Mouse (Mus musculus) C2C12 (cell line): ENCODE data around the gene Sdcbp2. TPM values are rescaled to one million over a fixed set of nuclear protein-coding genes. Genes with fewer than 3 reads are reported as not detected.

Source experiments
- H3K27me3 ChIP-seq: one replicate; pipeline ENCODE4 v1.6.1; 2011; ENCODE audit not compliant: control insufficient read depth, insufficient read depth, insufficient read length
- H3K36me3 ChIP-seq: one replicate; pipeline ENCODE4 v1.6.1; 2011; ENCODE audit not compliant: control insufficient read depth, insufficient read depth
- H3K4me3 ChIP-seq: one replicate; pipeline ENCODE4 v1.5.1; 2011; ENCODE audit warnings: mild to moderate bottlenecking, control low read depth; ENCODE audit not compliant: poor library complexity, insufficient read depth, severe bottlenecking
- H3K79me2 ChIP-seq: one replicate; pipeline ENCODE4 v1.6.1; 2011; ENCODE audit not compliant: control insufficient read depth, insufficient read depth
- H3K79me3 ChIP-seq: one replicate; pipeline ENCODE4 v1.6.1; 2011; ENCODE audit warnings: low read depth, control low read depth
- H3ac ChIP-seq: one replicate; pipeline ENCODE3; 2011; ENCODE audit warnings: low read depth; ENCODE audit not compliant: control insufficient read depth, insufficient read length
- CEBPB ChIP-seq: IDR thresholded peaks from one replicate; pipeline ENCODE4 v1.6.1; 2011; ENCODE audit warnings: low read depth, mild to moderate bottlenecking, control low read depth, moderate library complexity
- CTCF ChIP-seq: IDR thresholded peaks from one replicate; pipeline ENCODE4 v1.5.1; 2011; ENCODE audit not compliant: control insufficient read depth, insufficient read depth, insufficient read length
- FOSL1 ChIP-seq: IDR thresholded peaks from one replicate; pipeline ENCODE4 v1.8.0; 2011; ENCODE audit warnings: mild to moderate bottlenecking, low read length; ENCODE audit not compliant: poor library complexity, insufficient read depth, severe bottlenecking
- MAX ChIP-seq: IDR thresholded peaks from one replicate; pipeline ENCODE4 v1.6.1; 2011; ENCODE audit warnings: mild to moderate bottlenecking, control low read depth
- MYOD1 ChIP-seq: IDR thresholded peaks from one replicate; pipeline ENCODE4 v1.6.1; 2011; ENCODE audit warnings: low read depth; ENCODE audit not compliant: control insufficient read depth, insufficient read length
- MYOG ChIP-seq: IDR thresholded peaks from one replicate; pipeline ENCODE4 v1.6.1; 2011; ENCODE audit not compliant: control insufficient read depth, insufficient read length; ENCODE audit errors: extremely low read depth
- USF1 ChIP-seq: IDR thresholded peaks from one replicate; pipeline ENCODE4 v1.6.1; 2011; ENCODE audit warnings: low read depth, mild to moderate bottlenecking, control low read depth, moderate library complexity
- polyA plus RNA-seq: library from polyadenylated mRNA; unstranded; fragments of >200 nt; fragmentation: generic; extraction: Trizol; gene quantifications from one replicate; pipeline ENCODE4 v1.2.1, GENCODE M21; 2012; ENCODE audit warnings: missing spikeins

Sdcbp2 gene
- polyA plus RNA-seq, 1 experiment = 0.30 TPM

GRCm38 (mm10) chr2:151530378-151531230 lies 41.8 kb upstream of the Sdcbp2 start:
- H3K36me3 ChIP-seq = no peaks in the 10 kb centered on the region

GRCm38 (mm10) chr2:151533632-151534031 lies 38.8 kb upstream of the Sdcbp2 start:
- no peak overlapping the region for H3ac ChIP-seq
- H3K79me3 ChIP-seq = no peaks in the 10 kb centered on the region
- TF ChIP-seq FOSL1 = no peak
- TF ChIP-seq MYOD1 = no peak
- no peak for TF ChIP-seq CTCF
- no peak overlapping the region for H3K4me3 ChIP-seq
- no peaks in the 10 kb centered on the region for H3K27me3 ChIP-seq
- no peaks in the 10 kb centered on the region for H3K36me3 ChIP-seq
- H3K79me2 ChIP-seq = no peaks in the 10 kb centered on the region

More at GRCm38 (mm10) chr2:151530378-151531230, 41.8 kb upstream of the Sdcbp2 start:
- TF ChIP-seq CEBPB (no peak), FOSL1 (peak; percentile 6), MAX (no peak), CTCF (no peak), MYOD1 (peak; percentile 48), MYOG (no peak)
- H3K27me3 ChIP-seq = no peaks in the 10 kb centered on the region
- H3ac ChIP-seq = no peak overlapping the region
- H3K79me3 ChIP-seq = no peaks in the 10 kb centered on the region
- no peak overlapping the region for H3K4me3 ChIP-seq
- H3K79me2 ChIP-seq = no peaks in the 10 kb centered on the region

- Histone ChIP-seq H3ac (no peak overlapping the region), H3K79me3 (no peaks in the 10 kb centered on the region)
- no peak for TF ChIP-seq CTCF
- TF ChIP-seq FOSL1 = no peak
- no peak for TF ChIP-seq MYOD1
- TF ChIP-seq USF1 = no peak
- TF ChIP-seq MAX = no peak
- TF ChIP-seq MYOG = no peak
- no peak for TF ChIP-seq CEBPB
Measured at GRCm38 (mm10) chr2:151535961-151536617, 36.3 kb upstream of the Sdcbp2 start.

GRCm38 (mm10) chr2:151536618-151536974 lies 35.8 kb upstream of the Sdcbp2 start:
- no peak for TF ChIP-seq MYOG
- TF ChIP-seq MAX = no peak
- TF ChIP-seq CTCF = no peak
- TF ChIP-seq MYOD1 = peak; percentile 7
- TF ChIP-seq FOSL1 = peak; percentile 72
- TF ChIP-seq CEBPB = no peak
- no peak for TF ChIP-seq USF1
- H3K27me3 ChIP-seq = no peaks in the 10 kb centered on the region
- no peaks in the 10 kb centered on the region for H3K36me3 ChIP-seq
- H3K79me3 ChIP-seq = no peaks in the 10 kb centered on the region
- H3K79me2 ChIP-seq = no peaks in the 10 kb centered on the region
- H3ac ChIP-seq = no peak overlapping the region
- H3K4me3 ChIP-seq = no peak overlapping the region

More at GRCm38 (mm10) chr2:151535961-151536617, 36.3 kb upstream of the Sdcbp2 start:
- Histone ChIP-seq H3K27me3 (no peaks in the 10 kb centered on the region), H3K36me3 (no peaks in the 10 kb centered on the region), H3K79me2 (no peaks in the 10 kb centered on the region), H3K4me3 (no peak overlapping the region)

GRCm38 (mm10) chr2:151538646-151539045 lies 33.8 kb upstream of the Sdcbp2 start:
- H3K79me3 ChIP-seq = peaks cover 9% of the 10 kb centered on the region
- H3ac ChIP-seq = no peak overlapping the region
- peaks cover 11% of the 10 kb centered on the region for H3K79me2 ChIP-seq
- TF ChIP-seq MYOG (no peak), USF1 (no peak), MAX (no peak), MYOD1 (no peak), CEBPB (no peak), CTCF (no peak), FOSL1 (no peak)
- no peaks in the 10 kb centered on the region for H3K27me3 ChIP-seq
- peaks cover under 1% of the 10 kb centered on the region for H3K36me3 ChIP-seq
- H3K4me3 ChIP-seq = no peak overlapping the region
